Mouse (Mus musculus): Measurements from ENCODE around the gene Olfr1451. TPM values are rescaled to one million over a fixed set of nuclear protein-coding genes. Genes with fewer than 3 reads are reported as not detected.
"Not testable (repeated sequence)": the region's sequence is repeated elsewhere in the genome, so short reads cannot be mapped to it uniquely, and the experiment has no call there.

Gene Olfr1451
- not detected in 2 replicates for polyA plus RNA-seq (2015; fragmentation: Nextera tagmentation; extraction: Ambion mirVana)

DNA sequence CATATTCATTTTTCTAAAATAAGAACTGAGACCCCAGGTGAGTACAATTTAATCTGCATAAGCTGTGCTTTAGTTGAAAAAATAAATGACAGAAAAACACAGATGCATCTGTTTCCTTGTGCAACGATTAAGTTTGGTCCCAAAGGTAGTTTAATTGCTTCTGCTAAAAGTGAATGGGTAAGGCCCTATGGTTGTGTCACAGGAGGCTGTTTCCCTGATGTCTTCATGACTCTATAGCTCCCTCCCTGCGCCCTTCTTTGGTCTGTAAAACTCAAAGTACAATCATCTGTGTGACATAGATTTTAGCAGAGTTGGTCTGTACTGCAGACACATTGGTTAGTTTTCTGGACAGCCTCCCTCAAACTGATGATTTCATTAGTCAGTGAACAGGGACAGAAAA is at the start of gene Olfr1451:
Gene Olfr1451 (plus strand): TSS at position 301 of the 400 bp plus-strand sequence.
- Histone ChIP-seq H3K4me1 (replicated peaks; ENCODE audit: insufficient read depth, low read length) (no peaks in the 10 kb centered on the region), H3K27me3 (ENCODE audit: insufficient read depth, low read length) (no peaks in the 10 kb centered on the region), H3K4me3 (replicated peaks; ENCODE audit: low read depth, low read length) (no peak within 1 kb of the TSS), H3K27ac (no peak within 1 kb of the TSS), H3K4me2 (ENCODE audit: low read length) (no peak within 1 kb of the TSS), H3K9me3 (replicated peaks; ENCODE audit: low read length) (no peaks in the 10 kb centered on the region), H3K36me3 (ENCODE audit: insufficient read depth, low read length) (no peaks in the 10 kb centered on the region), H3K9ac (ENCODE audit: low read depth, low read length) (no peak within 1 kb of the TSS)
- no peak for TF ChIP-seq CTCF (IDR thresholded peaks at IDR 0.05; ENCODE audit: low read depth)
- DNase-seq (ENCODE audit: low spot score) = no peak
- 69% methylated on average over 2 of the region's 2 CpGs for WGBS
- no peak for ATAC-seq (replicated peaks; ENCODE audit: low FRiP score, low read depth)

DNA sequence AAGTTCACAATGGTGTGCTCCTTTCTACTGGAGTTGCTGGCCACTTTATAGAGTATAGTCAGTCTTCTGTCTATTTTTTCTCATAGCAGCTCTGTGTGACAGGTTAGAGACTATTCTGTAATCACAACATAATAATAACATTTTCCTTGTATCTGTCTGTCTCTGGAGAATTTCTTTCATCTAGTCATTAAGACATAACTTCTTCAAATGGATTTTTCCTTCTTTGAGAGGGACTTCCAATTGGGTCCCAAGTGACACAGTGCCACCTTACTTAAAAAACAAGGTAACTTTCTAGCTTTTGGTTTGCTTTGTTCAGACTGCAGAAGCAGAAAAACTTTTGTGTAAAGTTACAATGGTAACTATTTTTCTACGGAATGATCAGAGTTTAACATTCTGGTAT is 44.9 kb upstream of the Olfr1451 start, which contains the start of gene Olfr1450:
Gene Olfr1450 (plus strand): TSS at position 301 of the 400 bp plus-strand sequence.
- no peak for DNase-seq (ENCODE audit: low spot score)
- ATAC-seq (replicated peaks; ENCODE audit: low FRiP score, low read depth) = no peak
- Histone ChIP-seq H3K4me1 (replicated peaks; ENCODE audit: insufficient read depth, low read length) (no peaks in the 10 kb centered on the region), H3K9ac (ENCODE audit: low read depth, low read length) (no peak within 1 kb of the TSS), H3K36me3 (ENCODE audit: insufficient read depth, low read length) (no peaks in the 10 kb centered on the region), H3K4me3 (replicated peaks; ENCODE audit: low read depth, low read length) (no peak within 1 kb of the TSS), H3K27ac (no peak within 1 kb of the TSS), H3K27me3 (ENCODE audit: insufficient read depth, low read length) (no peaks in the 10 kb centered on the region), H3K9me3 (replicated peaks; ENCODE audit: low read length) (no peaks in the 10 kb centered on the region), H3K4me2 (ENCODE audit: low read length) (no peak within 1 kb of the TSS)
- WGBS = 91% methylated on average over 1 of the region's 1 CpGs
- TF ChIP-seq CTCF (IDR thresholded peaks at IDR 0.05; ENCODE audit: low read depth) = no peak

DNA sequence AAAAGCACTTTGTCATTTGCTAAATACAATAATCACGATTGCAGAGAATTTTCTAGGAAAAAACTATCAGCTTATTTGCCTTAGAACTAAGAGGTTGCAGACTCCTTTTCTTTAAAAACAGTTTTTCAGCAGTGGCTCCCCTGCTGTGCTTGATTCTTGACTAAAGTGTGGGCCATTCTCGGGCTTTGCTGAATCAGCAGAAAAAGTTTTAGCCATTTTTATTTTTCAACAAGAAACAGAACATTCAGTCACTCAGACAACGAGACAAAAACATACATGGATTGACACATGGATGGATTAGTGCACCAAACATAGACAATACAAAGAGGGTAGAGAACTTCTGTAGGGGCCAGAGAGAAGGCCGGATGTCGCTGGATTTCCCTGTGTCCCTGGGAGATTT is 24.7 kb upstream of the Olfr1451 start:
- not testable (repeated sequence) for H3K36me3 ChIP-seq (ENCODE audit: insufficient read depth, low read length); H3K9me3 ChIP-seq (replicated peaks; ENCODE audit: low read length); H3K4me1 ChIP-seq (replicated peaks; ENCODE audit: insufficient read depth, low read length); ATAC-seq (replicated peaks; ENCODE audit: low FRiP score, low read depth); H3K9ac ChIP-seq (ENCODE audit: low read depth, low read length); H3K27me3 ChIP-seq (ENCODE audit: insufficient read depth, low read length); H3K27ac ChIP-seq; H3K4me2 ChIP-seq (ENCODE audit: low read length); H3K4me3 ChIP-seq (replicated peaks; ENCODE audit: low read depth, low read length); DNase-seq (ENCODE audit: low spot score)
- WGBS = 86% methylated on average over 5 of the region's 5 CpGs

DNA sequence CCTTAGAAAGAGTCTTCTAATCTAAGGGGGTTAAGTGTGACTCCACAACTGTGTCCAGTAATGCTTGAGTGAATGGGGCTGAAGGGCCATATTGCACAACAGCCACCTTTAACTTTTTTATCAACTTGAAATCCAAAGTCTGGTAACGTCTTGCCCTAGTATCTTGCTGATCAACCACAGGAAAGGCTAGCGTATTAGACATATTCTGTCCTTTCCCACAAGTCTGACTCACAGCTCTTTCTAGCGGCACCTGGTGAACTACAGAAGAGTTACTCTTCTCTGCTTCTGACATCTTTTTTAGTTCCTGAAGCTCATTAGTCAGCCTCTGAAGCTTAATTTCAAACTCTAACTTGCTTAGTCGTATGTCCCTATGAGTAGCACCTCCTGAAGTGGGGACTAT is 2.5 kb upstream of the Olfr1451 start:
- WGBS = 91% methylated on average over 4 of the region's 4 CpGs
- H3K4me1 ChIP-seq (replicated peaks; ENCODE audit: insufficient read depth, low read length); ATAC-seq (replicated peaks; ENCODE audit: low FRiP score, low read depth); H3K9ac ChIP-seq (ENCODE audit: low read depth, low read length); DNase-seq (ENCODE audit: low spot score); H3K4me3 ChIP-seq (replicated peaks; ENCODE audit: low read depth, low read length); H3K36me3 ChIP-seq (ENCODE audit: insufficient read depth, low read length); H3K27ac ChIP-seq; H3K9me3 ChIP-seq (replicated peaks; ENCODE audit: low read length); H3K27me3 ChIP-seq (ENCODE audit: insufficient read depth, low read length); H3K4me2 ChIP-seq (ENCODE audit: low read length): not testable (repeated sequence)

DNA sequence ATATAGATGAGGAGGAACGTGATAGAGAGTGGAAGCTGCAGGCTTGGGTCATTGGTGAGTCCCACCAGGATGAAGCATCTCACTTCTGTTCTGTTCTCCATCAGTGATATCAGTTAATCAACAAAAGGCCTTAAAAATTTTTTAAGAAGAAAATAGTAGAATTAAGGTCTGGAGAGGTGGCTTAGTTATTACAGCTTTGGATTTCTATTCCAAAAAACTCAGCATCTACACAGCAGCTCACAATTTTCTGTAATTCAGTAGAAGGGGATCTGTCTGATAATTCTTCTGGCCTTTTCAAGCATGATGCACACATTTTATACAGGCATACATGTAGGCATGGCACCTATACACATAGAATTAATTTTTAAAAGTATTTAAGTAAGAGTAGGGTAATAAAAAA is 33.4 kb downstream of the Olfr1451 start, which contains the start of gene Olfr1453:
Gene Olfr1453 (minus strand): TSS at position 101 of the 400 bp plus-strand sequence.
- no peak for DNase-seq (ENCODE audit: low spot score)
- no peaks in the 10 kb centered on the region for H3K4me1 ChIP-seq (replicated peaks; ENCODE audit: insufficient read depth, low read length)
- ATAC-seq (replicated peaks; ENCODE audit: low FRiP score, low read depth) = no peak
- no peak within 1 kb of the TSS for H3K9ac ChIP-seq (ENCODE audit: low read depth, low read length)
- 50% methylated on average over 1 of the region's 1 CpGs for WGBS
- H3K4me3 ChIP-seq (replicated peaks; ENCODE audit: low read depth, low read length) = no peak within 1 kb of the TSS
- H3K4me2 ChIP-seq (ENCODE audit: low read length) = no peak within 1 kb of the TSS
- H3K36me3 ChIP-seq (ENCODE audit: insufficient read depth, low read length) = no peaks in the 10 kb centered on the region
- no peak for TF ChIP-seq CTCF (IDR thresholded peaks at IDR 0.05; ENCODE audit: low read depth)
- no peaks in the 10 kb centered on the region for H3K27me3 ChIP-seq (ENCODE audit: insufficient read depth, low read length)
- H3K9me3 ChIP-seq (replicated peaks; ENCODE audit: low read length) = no peaks in the 10 kb centered on the region
- H3K27ac ChIP-seq = no peak within 1 kb of the TSS

Other genes with a start within 250 kb of the Olfr1451 start
- gene Cntf, start 229.4 kb upstream of the Olfr1451 start, polyA plus RNA-seq (2015; fragmentation: Nextera tagmentation; extraction: Ambion mirVana) = 4.9 TPM in 2 replicates
- gene Zfp91, start 198.9 kb upstream of the Olfr1451 start, polyA plus RNA-seq (2015; fragmentation: Nextera tagmentation; extraction: Ambion mirVana) = 15.3 TPM in 2 replicates
- gene Lpxn, start 198.8 kb upstream of the Olfr1451 start, polyA plus RNA-seq (2015; fragmentation: Nextera tagmentation; extraction: Ambion mirVana) = 2.2 TPM in 2 replicates
- not detected in 2 replicates for gene Gm5244, start 148.3 kb upstream of the Olfr1451 start, polyA plus RNA-seq (2015; fragmentation: Nextera tagmentation; extraction: Ambion mirVana)
- gene Olfr1444, start 137.7 kb upstream of the Olfr1451 start, polyA plus RNA-seq (2015; fragmentation: Nextera tagmentation; extraction: Ambion mirVana) = not detected in 2 replicates
- gene Olfr1445, start 111.2 kb upstream of the Olfr1451 start, polyA plus RNA-seq (2015; fragmentation: Nextera tagmentation; extraction: Ambion mirVana) = not detected in 2 replicates
- gene Olfr1446, start 101.5 kb upstream of the Olfr1451 start, polyA plus RNA-seq (2015; fragmentation: Nextera tagmentation; extraction: Ambion mirVana) = not detected in 2 replicates
- not detected in 2 replicates for gene Olfr1447, start 91.3 kb upstream of the Olfr1451 start, polyA plus RNA-seq (2015; fragmentation: Nextera tagmentation; extraction: Ambion mirVana)
- not detected in 2 replicates for gene Olfr1448, start 70.6 kb upstream of the Olfr1451 start, polyA plus RNA-seq (2015; fragmentation: Nextera tagmentation; extraction: Ambion mirVana)
- not detected in 2 replicates for gene Olfr1449, start 64.2 kb upstream of the Olfr1451 start, polyA plus RNA-seq (2015; fragmentation: Nextera tagmentation; extraction: Ambion mirVana)
- gene Olfr1450, start 44.8 kb upstream of the Olfr1451 start, polyA plus RNA-seq (2015; fragmentation: Nextera tagmentation; extraction: Ambion mirVana) = not detected in 2 replicates
- gene Olfr1453, start 33.3 kb downstream of the Olfr1451 start, polyA plus RNA-seq (2015; fragmentation: Nextera tagmentation; extraction: Ambion mirVana) = not detected in 2 replicates
- not detected in 2 replicates for gene Olfr1454, start 65.6 kb downstream of the Olfr1451 start, polyA plus RNA-seq (2015; fragmentation: Nextera tagmentation; extraction: Ambion mirVana)
- not detected in 2 replicates for gene Olfr1457, start 102.9 kb downstream of the Olfr1451 start, polyA plus RNA-seq (2015; fragmentation: Nextera tagmentation; extraction: Ambion mirVana)
- gene Olfr1458, start 111.8 kb downstream of the Olfr1451 start, polyA plus RNA-seq (2015; fragmentation: Nextera tagmentation; extraction: Ambion mirVana) = not detected in 2 replicates
- gene Olfr1459, start 154.5 kb downstream of the Olfr1451 start, polyA plus RNA-seq (2015; fragmentation: Nextera tagmentation; extraction: Ambion mirVana) = not detected in 2 replicates
- not detected in 2 replicates for gene Olfr1461, start 168.0 kb downstream of the Olfr1451 start, polyA plus RNA-seq (2015; fragmentation: Nextera tagmentation; extraction: Ambion mirVana)
- gene Olfr1462, start 190.7 kb downstream of the Olfr1451 start, polyA plus RNA-seq (2015; fragmentation: Nextera tagmentation; extraction: Ambion mirVana) = not detected in 2 replicates
- gene Olfr1463, start 236.3 kb downstream of the Olfr1451 start, polyA plus RNA-seq (2015; fragmentation: Nextera tagmentation; extraction: Ambion mirVana) = not detected in 2 replicates